Mouse (Mus musculus) neutrophil, adult 5-6 weeks (primary cell): ENCODE results near the gene Borcs8. TPM values are rescaled to one million over a fixed set of nuclear protein-coding genes. Genes with fewer than 3 reads are reported as not detected.
A peak's percentile ranks its signal among the peaks of the same experiment; 100 is the strongest.

Experiments used
- ATAC-seq: fragments of 151-379, 151-347 bp; 2 replicates; pipeline ENCODE4 v1.8.0; 2017; ENCODE audit warnings: mild to moderate bottlenecking, moderate TSS enrichment; ENCODE audit not compliant: insufficient number of reproducible peaks, poor library complexity, low FRiP score, severe bottlenecking; ENCODE audit errors: extremely low read depth
- total RNA-seq: library from RNA; stranded (forward); fragments of 200-1000 nt; gene quantifications from 2 replicates; pipeline ENCODE4 v1.2.3, GENCODE M21; 2017

Gene Borcs8
- total RNA-seq, 1 experiment from 2014 or later, result 55.7 TPM

DNA sequence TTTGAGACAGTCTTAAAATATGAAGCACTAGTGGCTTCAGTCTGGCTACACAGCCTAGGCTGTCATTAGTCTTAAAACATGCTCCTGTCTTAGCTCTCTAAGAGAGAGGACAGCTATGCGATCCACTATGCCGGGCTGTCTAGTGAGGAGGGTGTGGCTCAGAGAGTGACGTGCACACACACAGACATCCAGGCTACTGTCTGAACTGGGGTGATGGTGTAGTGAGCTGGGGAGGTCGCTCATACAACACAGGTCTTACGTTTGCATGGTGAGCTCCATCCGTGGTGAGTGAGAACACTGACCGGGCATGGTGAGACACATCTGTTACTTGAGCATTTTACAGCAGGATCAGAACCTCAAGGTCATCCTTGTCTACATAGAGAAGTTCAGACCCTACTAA is 31.9 kb downstream of the Borcs8 start:
- ATAC-seq, result no peak

DNA sequence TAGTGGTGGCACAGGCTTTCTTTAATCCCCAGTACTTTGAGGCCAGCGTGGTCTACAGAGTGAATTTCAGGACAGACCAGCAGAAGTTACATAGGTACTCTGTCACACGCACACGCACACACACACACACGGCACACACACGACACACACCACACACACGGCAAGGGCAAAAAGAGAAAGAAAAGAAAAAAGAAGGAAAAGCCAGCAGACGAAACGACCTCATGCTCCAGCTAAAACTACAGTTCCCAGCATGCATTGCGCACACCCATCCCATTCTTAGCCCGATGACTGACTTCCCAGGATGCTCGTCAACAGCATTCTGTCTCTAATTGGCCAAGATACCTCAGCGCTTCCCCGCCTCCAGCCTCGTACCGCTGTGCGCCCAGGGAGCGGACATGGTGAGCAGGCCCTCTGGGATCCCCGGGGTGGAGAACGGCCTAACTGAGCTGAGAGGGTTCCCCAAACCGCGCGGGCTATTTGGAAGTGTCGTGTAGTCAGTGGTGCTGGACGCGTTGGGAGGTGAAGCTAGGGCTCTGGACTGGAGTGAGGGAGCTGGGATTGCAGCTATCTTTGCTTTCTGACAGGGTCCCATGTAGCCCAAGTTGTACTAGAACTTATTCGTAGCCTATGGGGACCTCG is 32.9 kb downstream of the Borcs8 start, which contains the start of gene Tmem161a:
TSS of gene Tmem161a (plus strand) at position 314 of the 639 bp plus-strand sequence.
- ATAC-seq, result peak; percentile 95

DNA sequence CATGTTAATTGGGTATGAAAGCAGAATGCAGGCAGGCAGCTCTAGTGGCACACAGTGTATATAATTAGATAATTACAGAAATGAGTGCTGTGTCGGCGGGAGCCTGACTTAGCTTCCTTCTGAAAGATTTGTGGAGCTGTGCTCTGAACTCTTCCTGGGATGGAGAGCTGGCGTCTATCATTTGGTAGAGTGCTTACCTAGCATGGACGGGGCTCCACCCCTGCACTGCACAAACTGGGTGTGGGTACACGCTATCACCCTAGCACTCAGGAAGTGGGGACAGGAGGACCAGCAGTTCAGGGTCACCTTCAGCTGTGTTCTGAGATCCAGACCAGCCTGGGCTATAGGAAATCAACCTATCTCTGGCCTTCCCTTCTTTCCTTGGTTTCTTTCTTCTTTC is 34.0 kb downstream of the Borcs8 start:
- no peak for ATAC-seq

DNA sequence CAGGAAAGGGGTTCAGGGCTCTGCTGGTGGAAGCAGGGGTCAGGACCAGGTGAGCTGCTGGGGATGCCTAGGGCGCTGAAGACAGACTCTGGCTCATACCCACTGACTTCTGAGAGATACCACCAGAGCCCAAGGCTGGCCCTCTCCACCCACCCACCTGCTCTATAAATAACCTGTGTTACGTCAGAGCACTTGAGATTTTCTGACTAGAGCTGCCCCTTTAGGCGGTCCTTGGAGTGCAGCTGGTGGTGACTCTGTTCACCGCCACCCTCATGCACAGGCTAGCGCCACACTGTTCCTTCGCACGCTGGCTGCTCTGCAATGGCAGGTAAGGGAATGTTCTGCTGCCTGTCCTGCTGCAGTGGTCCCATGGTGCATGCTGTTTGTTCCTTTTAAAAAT is 34.8 kb downstream of the Borcs8 start:
- no peak for ATAC-seq

DNA sequence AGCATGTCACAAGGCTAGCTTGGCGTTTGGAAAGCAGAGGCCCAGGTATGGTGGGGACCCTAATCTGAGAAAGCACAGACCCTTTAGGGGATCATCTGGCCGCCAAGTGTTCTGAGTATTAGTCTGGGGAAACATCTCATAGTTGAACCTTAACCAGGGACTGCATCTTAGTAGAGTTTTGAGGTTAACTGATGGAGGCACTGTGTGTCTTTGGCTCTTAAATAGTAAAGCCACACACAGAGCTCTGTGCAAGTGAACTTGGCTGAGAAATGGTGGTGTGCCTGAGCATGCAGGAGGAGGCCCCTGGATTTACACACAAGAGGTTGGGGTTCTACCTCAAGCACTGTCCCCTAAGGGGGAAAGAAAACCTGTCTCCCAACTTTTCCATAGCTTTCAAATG is 38.9 kb downstream of the Borcs8 start:
- ATAC-seq, result no peak

DNA sequence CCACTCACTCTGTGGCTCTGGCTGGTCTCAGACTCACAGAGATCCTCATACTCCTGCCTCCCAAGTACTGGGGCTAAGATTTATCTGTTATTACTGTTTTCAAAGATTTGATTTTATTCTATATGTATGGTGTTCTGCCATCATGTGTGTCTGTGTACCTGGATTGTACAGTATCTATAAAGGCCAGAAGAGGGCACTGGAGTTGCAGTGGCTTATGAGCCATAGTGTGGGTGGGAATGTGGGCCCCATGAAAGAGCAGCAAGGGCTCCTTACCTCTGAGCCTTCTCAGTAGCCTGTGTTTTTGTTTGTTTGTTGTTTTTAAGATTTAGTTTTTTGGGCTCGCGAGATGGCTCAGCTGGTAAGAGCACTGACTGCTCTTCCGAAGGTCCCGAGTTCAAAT is 39.8 kb downstream of the Borcs8 start:
- no peak for ATAC-seq

DNA sequence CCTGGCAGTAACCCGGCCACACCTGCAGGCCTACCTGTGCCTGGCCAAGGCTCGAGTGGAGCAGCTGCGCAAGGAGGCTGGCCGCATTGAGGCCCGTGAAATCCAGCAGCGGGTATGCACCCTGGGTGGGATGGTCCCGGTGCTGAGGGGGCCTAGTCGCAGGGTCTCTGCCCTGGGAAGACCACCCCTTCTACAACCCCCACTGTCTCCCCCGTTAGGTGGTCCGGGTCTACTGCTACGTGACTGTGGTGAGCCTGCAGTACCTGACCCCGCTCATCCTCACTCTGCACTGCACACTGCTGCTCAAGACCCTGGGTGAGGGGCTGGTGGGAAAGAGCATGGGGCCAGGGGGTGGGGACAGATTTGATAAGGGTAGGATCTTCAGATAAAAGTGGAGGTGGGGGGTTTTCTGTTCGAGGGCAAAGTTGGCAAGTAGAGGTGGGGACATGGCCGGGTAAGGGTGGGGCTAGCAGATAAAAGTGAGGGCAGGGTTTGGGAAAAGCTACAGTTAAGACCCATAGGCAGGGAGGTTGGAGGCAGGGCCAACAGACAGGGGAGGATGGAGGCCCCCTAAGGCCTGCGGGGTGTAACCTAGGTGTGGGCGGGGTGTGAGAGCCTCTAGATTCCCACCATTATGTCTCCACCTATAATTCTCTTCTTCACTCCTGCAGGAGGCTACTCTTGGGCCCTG is 42.1 kb downstream of the Borcs8 start:
- no peak for ATAC-seq

DNA sequence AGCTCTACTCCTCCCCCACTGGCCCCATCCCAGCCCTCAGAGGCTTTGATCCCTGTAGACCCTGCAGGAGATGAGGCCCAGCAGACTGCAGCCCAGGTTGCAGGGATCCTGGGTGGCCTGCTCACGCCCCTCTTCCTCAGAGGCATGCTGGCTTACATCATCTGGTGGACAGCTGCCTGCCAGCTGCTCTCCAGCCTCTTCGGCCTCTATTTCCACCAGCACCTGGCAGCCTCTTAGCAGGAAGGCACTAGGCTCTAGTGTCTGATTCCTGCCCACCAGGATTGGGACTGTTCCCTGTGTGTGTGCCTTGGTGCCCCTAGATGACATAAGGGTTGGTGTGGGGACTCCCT is 42.6 kb downstream of the Borcs8 start:
- no peak for ATAC-seq

DNA sequence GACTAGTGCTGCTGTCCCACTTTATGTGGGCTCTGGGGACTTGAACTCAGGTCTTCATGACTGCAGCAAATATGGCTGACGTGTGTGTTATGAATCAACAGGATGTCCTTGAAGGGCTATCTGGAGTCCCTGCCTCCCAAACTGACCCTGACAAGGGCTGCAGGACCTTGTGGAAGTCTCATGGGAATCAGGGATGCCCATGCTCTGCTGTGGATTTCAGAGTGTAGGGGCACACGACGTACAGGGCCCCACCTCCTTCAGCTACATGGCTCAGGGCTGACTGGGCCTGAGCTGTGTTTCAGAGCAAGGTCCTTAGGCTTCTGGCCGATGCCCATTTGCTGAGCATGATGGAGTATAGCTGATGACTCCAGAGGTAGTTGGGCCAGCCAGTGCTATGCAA is 43.9 kb downstream of the Borcs8 start:
- no peak for ATAC-seq

DNA sequence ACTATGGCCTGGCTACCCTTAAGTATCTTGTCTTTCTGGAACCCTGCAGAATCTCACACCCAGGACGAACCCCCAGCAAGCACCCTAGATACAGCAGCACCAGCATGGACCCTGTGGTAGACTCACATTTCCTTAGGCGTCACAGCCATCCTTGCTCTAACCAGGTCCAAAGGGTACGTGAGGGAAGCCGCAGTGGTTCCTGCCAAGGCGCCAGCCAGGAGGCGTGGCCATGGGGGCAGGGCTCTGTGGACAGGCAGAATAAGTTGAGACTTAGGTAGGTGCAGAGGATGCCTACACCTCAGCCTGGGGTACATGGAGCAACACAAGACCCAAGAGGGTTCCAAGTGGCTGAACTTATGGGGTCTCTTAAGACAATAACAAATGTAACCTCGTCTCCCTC is 49.4 kb downstream of the Borcs8 start:
- no peak for ATAC-seq

DNA sequence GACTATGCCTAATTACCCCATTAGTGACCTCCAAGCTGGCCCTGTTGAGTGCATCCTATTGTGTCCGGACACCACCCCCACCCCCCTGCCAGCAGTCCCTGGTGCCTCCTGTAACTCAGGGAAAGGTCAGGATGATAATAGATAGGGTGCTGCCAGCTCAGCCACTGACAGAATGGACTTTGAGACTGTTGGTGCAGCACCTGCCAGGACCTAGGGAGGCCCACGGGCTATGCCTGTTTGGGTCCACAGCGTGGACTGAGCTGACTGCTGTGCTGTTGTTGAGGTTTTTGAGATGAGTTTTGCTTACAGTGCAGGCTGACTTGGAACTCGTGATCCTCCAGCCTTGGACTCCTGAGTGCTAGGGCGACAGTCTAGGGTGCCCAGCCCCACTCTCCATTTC is 53.9 kb downstream of the Borcs8 start:
- no peak for ATAC-seq

DNA sequence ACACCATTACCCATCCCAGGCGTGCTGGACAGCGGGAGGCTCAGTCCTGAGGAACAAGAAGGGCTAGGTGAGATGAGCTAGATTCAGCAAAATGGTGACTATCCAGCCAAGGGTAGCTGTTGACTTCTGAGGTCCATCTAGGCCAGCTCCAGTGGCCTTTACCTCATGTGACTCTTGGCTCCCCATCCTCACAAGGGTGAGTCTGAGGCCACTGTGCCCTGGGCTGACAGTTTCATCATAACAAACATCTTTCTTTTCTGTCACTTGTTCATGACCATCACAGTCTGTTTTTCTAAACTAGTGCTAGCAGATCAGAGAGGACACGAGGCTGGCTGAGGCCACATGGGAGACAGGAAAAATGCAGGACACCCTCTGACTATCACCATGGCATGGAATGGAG is 54.9 kb downstream of the Borcs8 start:
- no peak for ATAC-seq

DNA sequence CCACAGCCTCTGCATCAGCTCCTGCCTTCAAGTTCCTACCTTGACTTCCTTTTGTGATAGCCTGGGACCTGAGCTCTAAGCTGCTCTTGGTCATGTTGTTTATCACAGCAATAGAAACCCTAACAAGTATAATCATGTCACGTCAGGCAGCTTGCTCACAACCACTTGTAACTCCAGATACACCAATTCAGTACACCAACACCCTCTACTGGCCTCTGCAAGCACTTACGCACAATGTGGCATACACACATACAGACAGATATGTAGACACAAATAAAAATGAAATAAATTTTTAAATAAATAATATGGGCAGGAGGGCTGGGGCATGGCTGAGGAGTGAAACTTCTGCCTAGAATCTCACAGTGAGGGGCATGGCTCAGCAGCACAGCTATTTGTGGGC is 56.5 kb downstream of the Borcs8 start:
- ATAC-seq, result no peak

Other genes starting within 250 kb of the Borcs8 start
- 0.93 and 1.7 TPM in 2 replicates for gene Tssk6, start 237.3 kb upstream of the Borcs8 start, total RNA-seq
- 55.9 and 58.3 TPM in 2 replicates for gene Ndufa13, start 236.9 kb upstream of the Borcs8 start, total RNA-seq
- 0.61 TPM in 1 of 2 replicates, not detected in the other for gene Yjefn3, start 236.8 kb upstream of the Borcs8 start, total RNA-seq
- 52.6 and 64.2 TPM in 2 replicates for gene Gatad2a, start 143.1 kb upstream of the Borcs8 start, total RNA-seq
- gene Mau2, start 96.8 kb upstream of the Borcs8 start, total RNA-seq, result 104 and 111 TPM in 2 replicates
- gene Sugp1, start 96.7 kb upstream of the Borcs8 start, total RNA-seq, result 46.8 and 51.9 TPM in 2 replicates
- 0.74 and 0.93 TPM in 2 replicates for gene Tm6sf2, start 66.6 kb upstream of the Borcs8 start, total RNA-seq
- not detected in 2 replicates for gene Hapln4, start 56.0 kb upstream of the Borcs8 start, total RNA-seq
- not detected in 2 replicates for gene Ncan, start 18.6 kb upstream of the Borcs8 start, total RNA-seq
- 4.7 and 5.2 TPM in 2 replicates for gene Nr2c2ap, start 8.2 kb upstream of the Borcs8 start, total RNA-seq
- 17.1 and 18.7 TPM in 2 replicates for gene Rfxank, start 345 bp upstream of the Borcs8 start, total RNA-seq
- 0.70 and 0.86 TPM in 2 replicates for gene Mef2b, start 212 bp downstream of the Borcs8 start, total RNA-seq
- gene Tmem161a, start 32.9 kb downstream of the Borcs8 start, total RNA-seq, result 6.8 and 15.2 TPM in 2 replicates
- 3.2 and 5.0 TPM in 2 replicates for gene Slc25a42, start 72.8 kb downstream of the Borcs8 start, total RNA-seq
- 39.7 and 43.2 TPM in 2 replicates for gene Sugp2, start 94.7 kb downstream of the Borcs8 start, total RNA-seq
- 5.8 and 6.9 TPM in 2 replicates for gene Armc6, start 95.0 kb downstream of the Borcs8 start, total RNA-seq
- gene Homer3, start 143.3 kb downstream of the Borcs8 start, total RNA-seq, result 4.4 and 6.3 TPM in 2 replicates
- gene Ddx49, start 163.0 kb downstream of the Borcs8 start, total RNA-seq, result 50.1 and 57.6 TPM in 2 replicates
- 67.8 and 67.9 TPM in 2 replicates for gene Cope, start 163.0 kb downstream of the Borcs8 start, total RNA-seq
- gene Cers1, start 176.3 kb downstream of the Borcs8 start, total RNA-seq, result not detected in 2 replicates
- gene Gdf1, start 190.3 kb downstream of the Borcs8 start, total RNA-seq, result not detected in 2 replicates
- 34.0 and 36.8 TPM in 2 replicates for gene Upf1, start 213.8 kb downstream of the Borcs8 start, total RNA-seq
- gene Comp, start 234.1 kb downstream of the Borcs8 start, total RNA-seq, result 1.0 TPM in 1 of 2 replicates, not detected in the other